Comparison of ENCODE assay signal across 14 mouse cellular contexts in genomic region chr2:32617601-32618000, GRCm38 (mm10). TPM values are rescaled to one million over a fixed set of nuclear protein-coding genes. Genes with fewer than 3 reads are reported as not detected.
A peak's percentile ranks its signal among the peaks of the same experiment; 100 is the strongest.
DNase-seq lines count a peak whose midpoint lies in the region; ATAC-seq and TF ChIP-seq lines count a peak whose summit lies in the region.
"Had no signal": no experiment of that assay in that cellular context is flagged by ENCODE, and none has a peak within 500 bp of the region (broad histone marks: within the 10 kb centered on the region; RNA-seq: fewer than 3 reads in every experiment).

No protein-coding gene starts in this region.

- H3K27ac ChIP-seq in hindbrain, postnatal 0 days: no peak overlapping the region
- H3K27ac ChIP-seq in hindbrain, embryonic 11.5 days (ENCODE audit: low read depth, low read length): no peak overlapping the region
- no peak overlapping the region for H3K27ac ChIP-seq in thymus, adult 2 months (ENCODE audit: control insufficient read depth, insufficient read depth, low read length)
- no peak overlapping the region for H3K27ac ChIP-seq in bone marrow macrophage, adult 2 months (ENCODE audit: insufficient read depth, low read depth, low read length)
- H3K27ac ChIP-seq: limb, embryonic 13.5 days had no signal

- WGBS in hindbrain, postnatal 0 days: 94% methylated on average over 4 of the region's 4 CpGs
- WGBS in hindbrain, embryonic 11.5 days: 96% methylated on average over 4 of the region's 4 CpGs
- 98% methylated on average over 4 of the region's 4 CpGs for WGBS in thymus, adult 2 months

- H3K36me3 ChIP-seq in hindbrain, postnatal 0 days (ENCODE audit: insufficient read depth, low read length): peaks cover 8% of the 10 kb centered on the region; the same call in 1 of the 2 replicates
- no peaks in the 10 kb centered on the region for H3K36me3 ChIP-seq in hindbrain, embryonic 11.5 days (ENCODE audit: control insufficient read depth, insufficient read depth, low read length)
- H3K36me3 ChIP-seq in thymus, adult 2 months (ENCODE audit: control insufficient read depth, insufficient read depth, low read length): no peaks in the 10 kb centered on the region

- H3K4me1 ChIP-seq in hindbrain, postnatal 0 days (ENCODE audit: insufficient read depth, low read length): 0 out of 2 replicates have a peak, but pooled peaks cover 6% of the 10 kb centered on the region
- H3K4me1 ChIP-seq in hindbrain, embryonic 11.5 days (replicated peaks; ENCODE audit: control insufficient read depth, insufficient read depth, low read length): peaks cover 2% of the 10 kb centered on the region; the same call in 1 of the 2 replicates
- no peaks in the 10 kb centered on the region for H3K4me1 ChIP-seq in thymus, adult 2 months (replicated peaks; ENCODE audit: control insufficient read depth, insufficient read depth, low read length)
- H3K4me1 ChIP-seq in bone marrow macrophage, adult 2 months (ENCODE audit: control insufficient read depth, insufficient read depth, low read length): no peaks in the 10 kb centered on the region

- H3K9ac ChIP-seq in hindbrain, postnatal 0 days (replicated peaks; ENCODE audit: low read length): no peak overlapping the region
- H3K9ac ChIP-seq in hindbrain, embryonic 11.5 days (ENCODE audit: low read depth, low read length): no peak overlapping the region
- H3K9ac ChIP-seq: limb, embryonic 13.5 days had no signal

- TF ChIP-seq POLR2A in thymus, adult 2 months (IDR thresholded peaks at IDR 0.05; ENCODE audit: control insufficient read depth, extremely low read depth, insufficient read depth, low read length, poor library complexity): no peak
- TF ChIP-seq POLR2A in bone marrow macrophage, adult 2 months (IDR thresholded peaks at IDR 0.05; ENCODE audit: borderline replicate concordance, low read depth, low read length): no peak

- no peak overlapping the region for H3K4me2 ChIP-seq in hindbrain, postnatal 0 days (ENCODE audit: low read depth, low read length)
- H3K4me2 ChIP-seq in hindbrain, embryonic 11.5 days (replicated peaks; ENCODE audit: low read depth, low read length): no peak overlapping the region
- H3K4me2 ChIP-seq: limb, embryonic 13.5 days had no signal

- intact Hi-C loops in left cerebral cortex, postnatal 25 days (cut with DNase I): loop anchor here (5.0 kb wide), 1 partner anchor 35 kb away; no protein-coding TSS in a partner anchor

- H3K9me3 ChIP-seq in hindbrain, postnatal 0 days (ENCODE audit: low read length): no peaks in the 10 kb centered on the region
- no peaks in the 10 kb centered on the region for H3K9me3 ChIP-seq in hindbrain, embryonic 11.5 days (ENCODE audit: control insufficient read depth, low read length)

- DNase-seq in hindbrain, postnatal 0 days (ENCODE audit: low spot score): no peak
- DNase-seq in hindbrain, embryonic 11.5 days (ENCODE audit: low spot score): no peak
- no peak for DNase-seq in thymus, adult 2 months
- no peak for DNase-seq in thymus, postnatal 10 days (ENCODE audit: low spot score in 2 of 2)
- DNase-seq in adipocyte (ENCODE audit: low spot score): no peak
- no peak for DNase-seq in left cerebral cortex, postnatal 25 days (ENCODE audit: low spot score in 2 of 2)
- DNase-seq: cerebellum, postnatal 25 days; layer of hippocampus, adult 9-11 months had no signal

- H3K4me3 ChIP-seq in hindbrain, postnatal 0 days (ENCODE audit: low read length): no peak overlapping the region
- no peak overlapping the region for H3K4me3 ChIP-seq in hindbrain, embryonic 11.5 days (ENCODE audit: low read depth, low read length)
- H3K4me3 ChIP-seq in thymus, adult 2 months (ENCODE audit: control insufficient read depth, insufficient read depth, low read length): no peak overlapping the region
- H3K4me3 ChIP-seq in bone marrow macrophage, adult 2 months (ENCODE audit: insufficient read depth, low read length): no peak overlapping the region
- H3K4me3 ChIP-seq: limb, embryonic 13.5 days had no signal

- no peak for ATAC-seq in hindbrain, postnatal 0 days
- ATAC-seq in hindbrain, embryonic 11.5 days (ENCODE audit: low FRiP score): no peak

- no peaks in the 10 kb centered on the region for H3K27me3 ChIP-seq in hindbrain, postnatal 0 days (ENCODE audit: insufficient read depth, low read length)
- H3K27me3 ChIP-seq in hindbrain, embryonic 11.5 days (ENCODE audit: control insufficient read depth, insufficient read depth, low read length): no peaks in the 10 kb centered on the region
- H3K27me3 ChIP-seq in thymus, adult 2 months (ENCODE audit: control insufficient read depth, insufficient read depth, low read length): no peaks in the 10 kb centered on the region
- H3K27me3 ChIP-seq: limb, embryonic 13.5 days had no signal

- peak; percentile 53 for TF ChIP-seq CTCF in hindbrain, postnatal 0 days (IDR thresholded peaks at IDR 0.05; ENCODE audit: low read depth)
- 0 out of 2 replicates have a peak, but pooled peaks have one; percentile 23 for TF ChIP-seq CTCF in thymus, adult 2 months (IDR thresholded peaks at IDR 0.05; ENCODE audit: borderline replicate concordance, control insufficient read depth, extremely low read depth, insufficient read depth, low read length, poor library complexity)
- peak; percentile 49 for TF ChIP-seq CTCF in bone marrow macrophage, adult 2 months (IDR thresholded peaks at IDR 0.05; ENCODE audit: low read depth, low read length)

RNA-seq across cellular contexts. Expression of gene Ak1, which starts 4.0 kb away (rescaled TPM):
- 89.8 and 92.2 TPM in 2 replicates for total RNA-seq in hindbrain, postnatal 0 days (2014; rRNA removed)
- polyA plus RNA-seq in hindbrain, postnatal 0 days (2015; fragmentation: Nextera tagmentation; extraction: Ambion mirVana): 103 and 106 TPM in 2 replicates
- 23.4 and 23.9 TPM in 2 replicates for polyA plus RNA-seq in hindbrain, embryonic 11.5 days (2014; fragmentation: Nextera tagmentation; extraction: Ambion mirVana)
- 3.6 and 23.5 TPM in 2 replicates for polyA plus RNA-seq in thymus, adult 2 months (2012; rRNA removed)
- 2.5 and 4.1 TPM in 2 replicates for polyA plus RNA-seq in bone marrow macrophage, adult 2 months (2012; ENCODE audit: insufficient read depth, insufficient read length, missing spikeins)
- 100 to 1,000 TPM; 157 to 159 TPM for total RNA-seq in left cerebral cortex, postnatal 25 days (2021)
- total RNA-seq: megakaryocyte, adult 5-6 weeks had no signal

RNA-seq across cellular contexts. Expression of gene St6galnac6, which starts 18.1 kb away (rescaled TPM):
- total RNA-seq in hindbrain, postnatal 0 days (2014; rRNA removed): 87.0 and 114 TPM in 2 replicates
- polyA plus RNA-seq in hindbrain, postnatal 0 days (2015; fragmentation: Nextera tagmentation; extraction: Ambion mirVana): 39.5 and 40.9 TPM in 2 replicates
- polyA plus RNA-seq in hindbrain, embryonic 11.5 days (2014; fragmentation: Nextera tagmentation; extraction: Ambion mirVana): 3.2 and 5.0 TPM in 2 replicates
- polyA plus RNA-seq in thymus, adult 2 months (2012; rRNA removed): 18.1 and 25.9 TPM in 2 replicates
- 30.7 and 35.3 TPM in 2 replicates for polyA plus RNA-seq in bone marrow macrophage, adult 2 months (2012; ENCODE audit: insufficient read depth, insufficient read length, missing spikeins)
- total RNA-seq in left cerebral cortex, postnatal 25 days (2021): 100 to 1,000 TPM; 112 to 117 TPM

RNA-seq across cellular contexts. Expression of gene Eng, which starts 28.8 kb away (rescaled TPM):
- total RNA-seq in hindbrain, postnatal 0 days (2014; rRNA removed): 23.7 and 24.1 TPM in 2 replicates
- 23.7 and 23.8 TPM in 2 replicates for polyA plus RNA-seq in hindbrain, postnatal 0 days (2015; fragmentation: Nextera tagmentation; extraction: Ambion mirVana)
- 18.1 and 23.1 TPM in 2 replicates for polyA plus RNA-seq in hindbrain, embryonic 11.5 days (2014; fragmentation: Nextera tagmentation; extraction: Ambion mirVana)
- 62.1 and 66.1 TPM in 2 replicates for polyA plus RNA-seq in thymus, adult 2 months (2012; rRNA removed)
- 45.4 and 46.2 TPM in 2 replicates for polyA plus RNA-seq in bone marrow macrophage, adult 2 months (2012; ENCODE audit: insufficient read depth, insufficient read length, missing spikeins)
- total RNA-seq in left cerebral cortex, postnatal 25 days (2021): 10 to 100 TPM; 21.9 to 25.0 TPM

RNA-seq across cellular contexts. Expression of gene St6galnac4, which starts 30.7 kb away (rescaled TPM):
- total RNA-seq in hindbrain, postnatal 0 days (2014; rRNA removed): 66.9 and 75.7 TPM in 2 replicates
- polyA plus RNA-seq in hindbrain, postnatal 0 days (2015; fragmentation: Nextera tagmentation; extraction: Ambion mirVana): 45.6 and 47.5 TPM in 2 replicates
- polyA plus RNA-seq in hindbrain, embryonic 11.5 days (2014; fragmentation: Nextera tagmentation; extraction: Ambion mirVana): 12.9 and 13.4 TPM in 2 replicates
- polyA plus RNA-seq in thymus, adult 2 months (2012; rRNA removed): 29.3 and 34.1 TPM in 2 replicates
- 22.0 and 26.9 TPM in 2 replicates for polyA plus RNA-seq in bone marrow macrophage, adult 2 months (2012; ENCODE audit: insufficient read depth, insufficient read length, missing spikeins)
- total RNA-seq in left cerebral cortex, postnatal 25 days (2021): 10 to 100 TPM; 40.1 to 41.1 TPM

RNA-seq across cellular contexts. Expression of gene 9430097D07Rik, which starts 42.1 kb away (rescaled TPM):
- total RNA-seq in hindbrain, postnatal 0 days (2014; rRNA removed): 0.21 and 0.83 TPM in 2 replicates
- polyA plus RNA-seq in hindbrain, postnatal 0 days (2015; fragmentation: Nextera tagmentation; extraction: Ambion mirVana): 0.73 and 0.76 TPM in 2 replicates
- 0.37 and 0.42 TPM in 2 replicates for polyA plus RNA-seq in hindbrain, embryonic 11.5 days (2014; fragmentation: Nextera tagmentation; extraction: Ambion mirVana)
- not detected in 2 replicates for polyA plus RNA-seq in thymus, adult 2 months (2012; rRNA removed)
- not detected in 2 replicates for polyA plus RNA-seq in bone marrow macrophage, adult 2 months (2012; ENCODE audit: insufficient read depth, insufficient read length, missing spikeins)
- under 1 TPM; 0.80 to 0.94 TPM for total RNA-seq in left cerebral cortex, postnatal 25 days (2021)
- total RNA-seq: adrenal gland, postnatal 36 days; gastrocnemius, adult 8-10 months; megakaryocyte, adult 5-6 weeks had no signal
- polyA plus RNA-seq: heart, embryonic 14.5 days had no signal
